Mouse (Mus musculus): Measurements from ENCODE around the gene Rnf115.

- no peak for TF ChIP-seq CTCF (IDR thresholded peaks at IDR 0.05; ENCODE audit: extremely low read depth, insufficient read depth, insufficient read length, insufficient replicate concordance)
- no peak for TF ChIP-seq POLR2A (IDR thresholded peaks at IDR 0.05; ENCODE audit: low read depth, low read length)
Observed at GRCm38 (mm10) chr3:96706984-96707383, 20.5 kb upstream of the Rnf115 start.
